Mouse (Mus musculus) brain, embryonic 14.5 days (tissue): ENCODE measurements around the gene Fgb. TPM values are rescaled to one million over a fixed set of nuclear protein-coding genes. Genes with fewer than 3 reads are reported as not detected.

ENCODE experiments used
- DNase-seq: peaks from one replicate; pipeline ENCODE4 v3.0.0-alpha.2; 2011; ENCODE audit warnings: low read depth
- CTCF ChIP-seq: fragments of 200-500 bp; IDR thresholded peaks from 2 replicates; pipeline ENCODE4 v1.5.1; 2012; ENCODE audit warnings: inconsistent platforms, mild to moderate bottlenecking, moderate library complexity, borderline replicate concordance; ENCODE audit not compliant: insufficient read depth, insufficient read length; ENCODE audit errors: extremely low read depth
- POLR2A ChIP-seq: fragments of 200-500 bp; IDR thresholded peaks from 2 replicates; pipeline ENCODE4 v1.6.1; 2012; ENCODE audit warnings: mild to moderate bottlenecking, inconsistent platforms, borderline replicate concordance; ENCODE audit not compliant: poor library complexity, insufficient read depth, insufficient read length, severe bottlenecking; ENCODE audit errors: extremely low read depth
- polyA plus RNA-seq: library from polyadenylated mRNA; depleted of rRNA; stranded (reverse); fragments of >200 nt; gene quantifications from 2 replicates; pipeline ENCODE4 v1.2.3, GENCODE M21; 2012; rRNA removed

Fgb gene
- 0.06 and 0.08 TPM in 2 replicates for polyA plus RNA-seq

- TF ChIP-seq CTCF (no peak), POLR2A (no peak)
- no peak for DNase-seq
Observed at GRCm38 (mm10) chr3:83049680-83050079, at the start of gene Fgb. Gene Fgb, minus strand, starts transcription at chr3:83049863.

GRCm38 (mm10) chr3:83099139-83099538 is 49.5 kb upstream of the Fgb start:
- no peak for DNase-seq
- no peak for TF ChIP-seq POLR2A

GRCm38 (mm10) chr3:83098546-83099034 is 48.9 kb upstream of the Fgb start:
- no peak for TF ChIP-seq POLR2A
- TF ChIP-seq CTCF: no peak
- peak; percentile 93 for DNase-seq

DNA sequence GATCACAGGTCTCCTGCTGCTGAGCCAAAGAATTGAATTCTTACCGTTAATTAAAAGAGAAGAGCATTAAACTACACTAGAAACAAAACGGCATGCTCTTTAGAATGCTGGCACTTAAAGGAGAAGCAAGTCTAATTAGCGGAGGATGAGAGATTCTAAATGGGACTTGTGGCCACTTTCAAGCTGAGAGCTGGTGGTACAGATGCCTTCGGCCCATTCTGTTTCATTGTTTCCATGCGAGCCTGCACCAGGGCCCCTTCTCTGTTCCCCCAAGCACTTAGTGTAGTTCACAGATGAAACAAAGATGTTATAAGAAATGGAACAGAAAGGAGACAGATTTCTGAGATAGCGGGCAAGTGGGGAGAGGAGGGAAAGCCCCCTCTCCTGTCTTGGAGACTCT is 47.9 kb upstream of the Fgb start:
- TF ChIP-seq CTCF (no peak), POLR2A (no peak)
- DNase-seq: peak; percentile 73

- peak; percentile 81; the same call in 1 of the 2 replicates for TF ChIP-seq CTCF
- TF ChIP-seq POLR2A: no peak
- DNase-seq: peak; percentile 80
Observed at GRCm38 (mm10) chr3:83080567-83081055, 30.9 kb upstream of the Fgb start.

GRCm38 (mm10) chr3:83076563-83076962 is 26.9 kb upstream of the Fgb start:
- TF ChIP-seq CTCF (no peak), POLR2A (no peak)
- peak; percentile 66 for DNase-seq

DNA sequence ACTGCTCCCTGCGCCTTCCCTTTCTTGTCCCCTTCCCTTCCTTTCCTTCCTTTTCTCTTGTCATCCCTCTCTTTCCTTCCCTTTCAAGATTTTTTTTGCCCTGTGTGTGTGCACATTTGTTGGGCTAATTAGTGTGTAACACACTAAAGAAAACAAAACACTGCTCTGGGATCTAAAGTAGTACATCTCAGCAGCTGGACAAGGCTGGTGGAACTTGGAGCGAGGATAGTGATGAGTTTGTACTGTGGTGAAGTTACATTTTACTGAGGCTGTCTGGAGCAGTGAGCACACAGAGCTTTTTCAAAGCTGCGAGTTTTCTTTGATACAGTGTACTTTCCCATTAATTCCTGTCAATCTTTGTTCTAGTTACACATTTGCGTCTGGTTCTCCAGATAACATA is 20.6 kb upstream of the Fgb start:
- no peak for DNase-seq
- TF ChIP-seq POLR2A: no peak
- TF ChIP-seq CTCF: no peak

GRCm38 (mm10) chr3:83068869-83069268 is 19.2 kb upstream of the Fgb start:
- no peak for DNase-seq
- TF ChIP-seq POLR2A (no peak), CTCF (no peak)

- DNase-seq: no peak
- no peak for TF ChIP-seq POLR2A
- no peak for TF ChIP-seq CTCF
Observed at GRCm38 (mm10) chr3:83067920-83068319, 18.3 kb upstream of the Fgb start.

DNA sequence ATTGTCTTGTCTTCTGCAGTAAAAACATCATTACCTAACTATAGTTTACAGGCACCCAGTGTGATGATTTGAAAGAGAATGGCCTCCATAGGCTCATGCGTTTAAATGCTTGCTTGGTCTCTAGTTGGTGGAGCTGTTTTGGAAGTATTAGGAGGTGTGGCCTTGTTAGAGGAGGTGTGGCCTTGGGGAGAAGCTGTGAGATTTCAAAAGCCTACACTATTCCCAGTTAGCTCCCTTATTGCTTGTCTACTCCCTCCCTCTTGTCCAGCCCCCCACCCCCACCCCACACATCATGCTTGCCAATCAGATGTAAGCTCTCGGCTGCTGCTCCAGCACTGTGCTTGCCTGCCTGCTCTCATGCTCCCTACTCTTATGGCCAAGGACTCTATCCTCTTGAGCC is 7.4 kb upstream of the Fgb start:
- DNase-seq: no peak
- TF ChIP-seq POLR2A: no peak
- TF ChIP-seq CTCF: no peak

DNA sequence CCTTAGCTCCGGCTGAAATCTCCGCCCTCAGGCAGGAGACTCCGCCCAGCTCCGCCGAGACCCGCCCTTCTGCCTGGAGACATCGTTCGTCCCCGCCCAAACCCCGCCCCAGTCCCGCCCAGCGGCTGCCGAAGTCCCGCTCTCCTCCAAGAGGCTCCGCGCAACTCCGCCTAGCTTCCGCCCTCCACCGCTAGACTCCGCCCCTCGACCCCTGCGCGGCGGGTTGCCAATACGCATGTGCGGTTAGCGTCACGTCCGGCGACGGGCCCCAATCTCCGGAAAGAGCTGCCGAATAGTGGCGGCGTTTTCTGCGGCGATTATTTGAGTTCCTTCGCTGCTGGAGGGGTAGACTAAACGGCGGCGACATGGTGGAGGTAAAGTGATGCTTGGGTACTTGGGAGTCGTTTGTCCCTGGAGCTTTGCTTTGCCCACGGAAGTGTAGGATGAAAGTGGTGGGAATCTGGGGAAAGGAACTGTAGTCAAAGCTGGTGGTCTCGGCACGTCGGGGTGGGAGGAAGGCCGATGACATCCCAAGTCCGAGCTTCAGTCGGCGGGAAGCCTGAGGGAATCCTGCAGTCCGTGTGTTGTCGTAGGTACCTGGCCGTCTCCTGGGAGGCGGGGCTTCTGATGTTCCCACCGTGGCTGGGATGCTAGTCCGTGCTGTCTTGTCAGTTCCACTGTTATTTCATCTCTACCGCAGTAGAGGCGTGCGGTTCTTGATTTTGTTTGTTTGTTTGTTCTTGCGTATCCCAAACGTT is 5.8 kb upstream of the Fgb start, which contains the start of gene Plrg1:
Plrg1 (plus strand) TSS at position 242 of the 758 bp plus-strand sequence.
- no peak for TF ChIP-seq CTCF
- TF ChIP-seq POLR2A: peak; percentile 59; the same call in 1 of the 2 replicates
- DNase-seq: peak; percentile 99

DNA sequence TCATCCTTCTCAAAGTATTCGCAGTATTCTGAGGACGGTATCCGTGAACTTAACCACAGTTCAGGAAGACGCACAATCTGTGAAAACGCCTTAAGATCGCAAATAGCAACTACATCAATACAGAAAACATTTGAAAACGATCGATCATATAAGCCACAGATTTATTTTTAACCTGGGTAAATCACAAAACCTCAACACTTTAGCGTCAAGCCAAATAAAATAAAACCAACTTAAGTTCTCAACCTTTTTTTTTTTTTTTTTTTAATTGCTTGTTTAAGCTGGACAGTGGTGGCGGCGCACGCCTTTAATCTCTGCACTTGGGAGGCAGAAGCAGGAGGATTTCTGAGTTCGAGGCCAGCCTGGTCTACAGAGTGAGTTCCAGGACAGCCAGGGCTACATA is 5.1 kb upstream of the Fgb start:
- DNase-seq: no peak
- no peak for TF ChIP-seq POLR2A

- TF ChIP-seq POLR2A (no peak), CTCF (peak; percentile 63; the same call in 1 of the 2 replicates)
Observed at GRCm38 (mm10) chr3:83053758-83054157, 4.1 kb upstream of the Fgb start.

DNA sequence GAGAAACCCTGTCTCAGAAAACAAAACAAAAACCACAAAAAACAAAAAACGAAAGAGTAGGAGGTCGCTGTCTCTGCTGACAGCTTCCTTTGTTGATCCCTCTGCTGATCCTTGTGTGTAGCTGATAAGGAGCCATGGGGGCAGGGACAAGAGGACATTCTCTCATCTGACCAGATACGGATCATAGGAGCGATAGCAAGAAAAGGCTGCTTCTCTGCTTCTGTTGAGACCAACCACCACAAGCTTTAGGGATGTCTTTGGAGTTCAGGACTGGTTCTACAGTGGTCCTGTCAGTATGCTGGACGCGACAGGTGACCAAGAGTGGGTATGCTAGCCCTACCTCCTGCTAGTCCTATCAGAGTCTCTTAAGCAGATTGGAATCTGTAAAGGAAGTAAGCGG is 3.5 kb upstream of the Fgb start:
- DNase-seq: peak; percentile 1
- no peak for TF ChIP-seq CTCF
- TF ChIP-seq POLR2A: no peak

More at GRCm38 (mm10) chr3:83053758-83054157, 4.1 kb upstream of the Fgb start:
- DNase-seq: peak; percentile 76
